Mouse (Mus musculus) intestine, postnatal 0 days (tissue): ENCODE data around the gene Hoxb1. TPM values are rescaled to one million over a fixed set of nuclear protein-coding genes. Genes with fewer than 3 reads are reported as not detected.

Source experiments
- ATAC-seq: fragments of 200-750 bp; cut with Nextera tagmentation; 2 replicates; pipeline ENCODE4 v1.8.0; 2017; ENCODE audit warnings: mild to moderate bottlenecking, moderate TSS enrichment, moderate library complexity
- H3K27ac ChIP-seq: fragments of 300-500 bp; sonication (generic); 2 replicates; pipeline ENCODE4 v1.5.1; 2014; ENCODE audit warnings: mild to moderate bottlenecking, low read depth, low read length, moderate library complexity
- H3K27me3 ChIP-seq: fragments of 300-500 bp; sonication (generic); replicated peaks from 2 replicates; pipeline ENCODE4 v1.6.1; 2014; ENCODE audit warnings: low read length, mixed read lengths; ENCODE audit not compliant: control insufficient read depth, insufficient read depth
- H3K36me3 ChIP-seq: fragments of 300-500 bp; sonication (generic); 2 replicates; pipeline ENCODE4 v1.6.1; 2014; ENCODE audit warnings: mild to moderate bottlenecking, moderate library complexity; ENCODE audit not compliant: control insufficient read depth, insufficient read depth
- H3K4me1 ChIP-seq: fragments of 300-500 bp; sonication (generic); replicated peaks from 2 replicates; pipeline ENCODE4 v1.6.1; 2014; ENCODE audit warnings: antibody characterized with exemption, low read length, mixed read lengths; ENCODE audit not compliant: control insufficient read depth, insufficient read depth
- H3K4me2 ChIP-seq: fragments of 300-500 bp; sonication (generic); replicated peaks from 2 replicates; pipeline ENCODE4 v1.6.1; 2014; ENCODE audit warnings: low read depth, mild to moderate bottlenecking, moderate library complexity
- H3K4me3 ChIP-seq: fragments of 300-500 bp; sonication (generic); 2 replicates; pipeline ENCODE4 v1.5.1; 2014; ENCODE audit warnings: low read depth, low read length
- H3K9ac ChIP-seq: fragments of 300-500 bp; sonication (generic); 2 replicates; pipeline ENCODE4 v1.6.1; 2014; ENCODE audit warnings: mild to moderate bottlenecking, low read depth, low read length
- H3K9me3 ChIP-seq: fragments of 300-500 bp; sonication (generic); 2 replicates; pipeline ENCODE4 v1.6.1; 2016; ENCODE audit warnings: mixed run types; ENCODE audit not compliant: control insufficient read depth
- CTCF ChIP-seq: sonication (generic); IDR thresholded peaks from 2 replicates; pipeline ENCODE4 v1.5.1; 2016; ENCODE audit warnings: low read depth, mild to moderate bottlenecking, control low read depth, antibody characterized with exemption, moderate library complexity
- WGBS: fragments of 180-500 bp; shearing (Covaris S2); extraction: QIAGEN DNeasy Blood & Tissue Kit; methylation state at CpG from one replicate; pipeline ENCODE4 v1.1.7; 2014; 5-methylcytosine and 5-hydroxymethylcytosine counted together
- polyA plus RNA-seq: library from polyadenylated mRNA; unstranded; fragments of >200 nt; fragmentation: Nextera tagmentation; extraction: Ambion mirVana; gene quantifications from 2 replicates; pipeline ENCODE4 v1.2.1, GENCODE M21; 2015

Gene Hoxb1
- polyA plus RNA-seq, 1 experiment from 2014 or later = not detected

DNA sequence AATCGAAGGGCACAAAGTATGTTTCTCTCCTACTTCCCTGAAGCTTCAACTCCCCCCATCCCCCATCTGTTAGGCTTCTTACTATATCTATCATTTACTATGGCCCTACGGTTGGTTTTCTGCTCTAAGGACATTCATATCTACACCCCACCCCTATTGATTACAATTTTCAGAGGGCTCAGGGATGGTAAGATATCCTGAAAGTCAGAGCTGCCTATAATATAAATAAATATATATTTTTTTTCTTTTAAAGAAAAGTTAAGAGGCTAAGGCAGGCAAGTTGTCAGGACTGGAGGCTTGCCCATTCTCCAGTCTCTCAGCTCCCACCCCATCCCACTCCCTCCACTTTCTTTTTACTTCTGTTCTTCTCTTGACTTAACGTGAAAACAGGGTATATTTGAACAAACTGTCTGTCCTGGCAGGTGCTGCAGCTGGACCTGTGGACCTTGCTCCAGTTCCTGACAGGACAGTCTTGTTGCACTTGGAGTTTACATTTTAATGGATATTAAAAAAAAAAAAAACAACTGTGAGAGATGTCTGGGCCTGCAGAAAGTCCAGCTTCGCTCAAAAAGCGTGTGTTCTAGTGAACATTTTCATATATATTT is 18.5 kb upstream of the Hoxb1 start:
- Histone ChIP-seq H3K27ac (peak overlapping the region; percentile 35; the same call in 1 of the 2 replicates), H3K4me2 (no peak overlapping the region), H3K9me3 (no peaks in the 10 kb centered on the region), H3K4me3 (no peak overlapping the region), H3K4me1 (peaks cover 6% of the 10 kb centered on the region; the same call in 1 of the 2 replicates), H3K36me3 (no peaks in the 10 kb centered on the region; the same call in 1 of the 2 replicates), H3K9ac (no peak overlapping the region), H3K27me3 (peaks cover 31% of the 10 kb centered on the region)
- no peak for ATAC-seq
- TF ChIP-seq CTCF = no peak
- WGBS = 55% methylated on average over 5 of the region's 5 CpGs

GRCm38 (mm10) chr11:96347717-96348116 is 17.8 kb upstream of the Hoxb1 start:
- Histone ChIP-seq H3K4me3 (no peak overlapping the region), H3K9me3 (no peaks in the 10 kb centered on the region), H3K9ac (no peak overlapping the region), H3K27me3 (peaks cover 32% of the 10 kb centered on the region), H3K4me1 (peaks cover 6% of the 10 kb centered on the region; the same call in 1 of the 2 replicates), H3K27ac (peak overlapping the region; percentile 17; the same call in 1 of the 2 replicates), H3K36me3 (no peaks in the 10 kb centered on the region; the same call in 1 of the 2 replicates), H3K4me2 (0 out of 2 replicates have a peak overlapping the region, but pooled peaks have one; percentile 21)
- TF ChIP-seq CTCF = no peak
- ATAC-seq = no peak
- 38% methylated on average over 4 of the region's 4 CpGs for WGBS

GRCm38 (mm10) chr11:96348141-96348928 is 17.2 kb upstream of the Hoxb1 start:
- Histone ChIP-seq H3K4me3 (no peak overlapping the region), H3K4me1 (peaks cover 6% of the 10 kb centered on the region; the same call in 1 of the 2 replicates), H3K27ac (peak overlapping the region; percentile 17), H3K27me3 (peaks cover 29% of the 10 kb centered on the region), H3K9me3 (no peaks in the 10 kb centered on the region), H3K9ac (0 out of 2 replicates have a peak overlapping the region, but pooled peaks have one; percentile 1), H3K4me2 (peak overlapping the region; percentile 21; the same call in 1 of the 2 replicates), H3K36me3 (no peaks in the 10 kb centered on the region; the same call in 1 of the 2 replicates)
- 42% methylated on average over 21 of the region's 21 CpGs for WGBS
- no peak for TF ChIP-seq CTCF
- no peak for ATAC-seq

DNA sequence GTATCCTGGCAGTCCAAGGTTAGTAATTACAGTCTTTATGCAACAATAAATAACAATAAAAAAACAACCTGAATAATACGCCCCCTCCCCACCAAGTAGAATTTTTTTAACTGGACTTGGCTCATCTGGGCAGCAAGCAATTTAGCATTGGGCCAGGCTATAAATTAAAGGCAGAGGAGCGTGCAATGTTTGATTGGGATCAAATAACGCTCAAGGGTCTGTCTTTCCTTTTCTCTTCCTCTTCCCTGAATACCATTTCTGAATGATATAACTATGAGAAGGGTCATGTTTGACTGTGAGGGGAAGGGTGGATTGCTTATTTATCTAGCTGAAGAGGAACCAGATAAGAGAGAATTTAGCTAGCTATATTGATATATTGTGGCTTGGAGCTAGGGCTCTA is 16.6 kb upstream of the Hoxb1 start:
- H3K9ac ChIP-seq = 0 out of 2 replicates have a peak overlapping the region, but pooled peaks have one; percentile 1
- H3K27ac ChIP-seq = no peak overlapping the region
- WGBS = 52% methylated on average over 3 of the region's 3 CpGs
- H3K27me3 ChIP-seq = peaks cover 28% of the 10 kb centered on the region
- peak overlapping the region; percentile 22 for H3K4me2 ChIP-seq
- no peak overlapping the region for H3K4me3 ChIP-seq
- no peak for TF ChIP-seq CTCF
- no peaks in the 10 kb centered on the region; the same call in 1 of the 2 replicates for H3K36me3 ChIP-seq
- H3K9me3 ChIP-seq = no peaks in the 10 kb centered on the region
- ATAC-seq = no peak
- peaks cover 6% of the 10 kb centered on the region; the same call in 1 of the 2 replicates for H3K4me1 ChIP-seq

GRCm38 (mm10) chr11:96349491-96350340 is 15.8 kb upstream of the Hoxb1 start:
- H3K4me1 ChIP-seq = peaks cover 6% of the 10 kb centered on the region; the same call in 1 of the 2 replicates
- H3K4me3 ChIP-seq = no peak overlapping the region
- no peak overlapping the region for H3K9ac ChIP-seq
- peak overlapping the region; percentile 22 for H3K4me2 ChIP-seq
- 34% methylated on average over 14 of the region's 14 CpGs for WGBS
- H3K36me3 ChIP-seq = no peaks in the 10 kb centered on the region; the same call in 1 of the 2 replicates
- H3K27ac ChIP-seq = no peak overlapping the region; the same call in 1 of the 2 replicates
- no peak for ATAC-seq
- H3K9me3 ChIP-seq = no peaks in the 10 kb centered on the region
- H3K27me3 ChIP-seq = peaks cover 28% of the 10 kb centered on the region
- TF ChIP-seq CTCF = no peak

GRCm38 (mm10) chr11:96350341-96350624 is 15.3 kb upstream of the Hoxb1 start, which contains the start of gene Hoxb2:
Gene Hoxb2 (plus strand): TSS chr11:96350525.
- Histone ChIP-seq H3K4me3 (peak within 1 kb of the TSS; percentile 58; the same call in 1 of the 2 replicates), H3K9ac (no peak within 1 kb of the TSS), H3K4me2 (peak within 1 kb of the TSS; percentile 63), H3K9me3 (no peaks in the 10 kb centered on the region), H3K27ac (peak within 1 kb of the TSS; percentile 50; the same call in 1 of the 2 replicates), H3K36me3 (no peaks in the 10 kb centered on the region; the same call in 1 of the 2 replicates), H3K4me1 (peaks cover 6% of the 10 kb centered on the region; the same call in 1 of the 2 replicates), H3K27me3 (peaks cover 28% of the 10 kb centered on the region)
- no peak for ATAC-seq
- no peak for TF ChIP-seq CTCF
- 47% methylated on average over 2 of the region's 2 CpGs for WGBS
